Mouse (Mus musculus): ENCODE measurements at regions not wholly inside any gene's neighbourhood (a gene's known extent, or its start where the extent isn't known, plus 50 kb on each side); places are given as distances from the start of the nearest gene placed in this dataset.

DNA sequence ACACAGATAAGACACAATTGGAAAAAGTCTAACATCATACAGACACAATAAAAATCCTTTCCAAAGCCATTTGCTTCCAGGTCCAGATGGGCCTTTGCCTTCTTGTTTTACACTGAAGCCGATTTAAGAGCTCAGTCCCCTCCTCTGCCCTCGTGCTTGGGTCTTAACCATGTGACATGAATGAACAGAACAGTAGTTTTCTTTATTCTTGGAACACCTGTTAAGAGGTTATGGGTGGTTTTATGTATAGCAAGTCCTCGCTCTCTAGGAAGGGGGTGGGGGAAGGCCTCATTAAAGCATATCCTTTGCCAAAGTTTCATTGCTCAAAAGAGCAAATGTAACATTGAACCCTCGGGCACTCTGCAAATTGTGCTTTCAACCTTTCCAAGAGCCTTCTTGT lies 125.7 kb upstream of the Sfrp2 start:
- H3ac ChIP-seq (ENCODE audit: control insufficient read depth, insufficient read length), result no peak overlapping the region
- no peak overlapping the region for H3K4me2 ChIP-seq (ENCODE audit: low read depth)
- no peak for TF ChIP-seq POLR2A (IDR thresholded peaks at IDR 0.05; ENCODE audit: insufficient read length, low read depth)
- no peaks in the 10 kb centered on the region for H3K36me3 ChIP-seq (ENCODE audit: control insufficient read depth, insufficient read depth)
- no peak overlapping the region for H3K4me3 ChIP-seq
- no peaks in the 10 kb centered on the region for H3K79me2 ChIP-seq (ENCODE audit: control insufficient read depth, insufficient read depth)
- H3K27me3 ChIP-seq (ENCODE audit: control insufficient read depth, insufficient read depth, insufficient read length), result no peaks in the 10 kb centered on the region

DNA sequence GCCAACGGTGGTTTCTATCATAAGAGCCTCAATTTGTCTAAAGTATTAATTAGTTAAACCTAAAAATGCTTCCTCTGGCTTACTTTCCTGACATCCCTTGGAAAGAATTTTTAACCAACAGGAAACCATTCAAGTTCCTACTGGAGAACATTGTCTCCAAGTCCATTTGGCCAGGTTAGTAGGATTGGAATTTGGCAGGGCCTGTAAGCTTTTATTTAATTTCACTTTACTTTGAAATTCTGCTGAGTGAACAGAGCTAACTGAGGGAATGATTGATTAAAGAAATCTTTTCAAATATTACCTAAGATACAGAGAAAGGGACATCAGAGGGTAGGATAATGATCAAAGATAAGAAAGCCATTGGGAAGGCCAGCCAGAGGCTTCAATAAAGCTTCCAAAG lies 102.4 kb upstream of the Sfrp2 start:
- Histone ChIP-seq H3ac (ENCODE audit: control insufficient read depth, insufficient read length) (no peak overlapping the region), H3K4me3 (no peak overlapping the region), H3K4me2 (ENCODE audit: low read depth) (no peak overlapping the region), H3K36me3 (ENCODE audit: control insufficient read depth, insufficient read depth) (no peaks in the 10 kb centered on the region), H3K27me3 (ENCODE audit: control insufficient read depth, insufficient read depth, insufficient read length) (no peaks in the 10 kb centered on the region), H3K79me2 (ENCODE audit: control insufficient read depth, insufficient read depth) (no peaks in the 10 kb centered on the region)
- TF ChIP-seq E2F4 (IDR thresholded peaks at IDR 0.05; ENCODE audit: insufficient read depth) (no peak), TCF3 (IDR thresholded peaks at IDR 0.05; ENCODE audit: insufficient read length, low read depth) (no peak), CEBPB (IDR thresholded peaks at IDR 0.05; ENCODE audit: insufficient read depth, poor library complexity, severe bottlenecking) (no peak), REST (IDR thresholded peaks at IDR 0.05; ENCODE audit: insufficient read depth, insufficient read length) (no peak), POLR2AphosphoS2 (IDR thresholded peaks at IDR 0.05; ENCODE audit: insufficient read length, low read depth) (no peak), MYOD1 (IDR thresholded peaks at IDR 0.05; ENCODE audit: control insufficient read depth in 1 of 3, insufficient read length in 2 of 3, low read depth in 2 of 3) (no peak), MAX (IDR thresholded peaks at IDR 0.05; ENCODE audit: low read depth) (no peak)

DNA sequence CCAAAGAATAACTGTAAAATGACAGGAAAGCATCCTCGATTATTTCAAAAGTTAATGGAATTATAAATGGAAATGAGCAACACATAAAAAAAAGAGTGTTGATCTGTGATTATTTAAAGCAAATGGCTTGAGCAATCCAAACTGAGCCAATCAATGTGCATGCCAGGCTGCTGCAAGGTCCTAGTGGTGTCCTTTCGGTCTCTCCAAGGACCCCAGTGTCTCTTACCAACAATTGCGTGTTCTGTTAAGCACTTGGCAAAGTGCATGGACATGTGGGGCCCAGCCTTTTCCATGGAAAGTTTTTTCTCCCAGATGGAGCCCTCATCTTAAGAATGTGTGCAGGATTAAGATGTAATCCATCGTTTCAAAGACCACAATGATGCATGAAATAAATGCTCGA lies 90.0 kb upstream of the Sfrp2 start:
- no peak overlapping the region for H3K4me3 ChIP-seq
- H3K36me3 ChIP-seq (ENCODE audit: control insufficient read depth, insufficient read depth), result no peaks in the 10 kb centered on the region
- no peak overlapping the region for H3K4me2 ChIP-seq (ENCODE audit: low read depth)
- no peaks in the 10 kb centered on the region for H3K27me3 ChIP-seq (ENCODE audit: control insufficient read depth, insufficient read depth, insufficient read length)
- no peak overlapping the region for H3ac ChIP-seq (ENCODE audit: control insufficient read depth, insufficient read length)
- no peaks in the 10 kb centered on the region for H3K79me2 ChIP-seq (ENCODE audit: control insufficient read depth, insufficient read depth)
- TF ChIP-seq MAX (IDR thresholded peaks at IDR 0.05; ENCODE audit: low read depth), result no peak

DNA sequence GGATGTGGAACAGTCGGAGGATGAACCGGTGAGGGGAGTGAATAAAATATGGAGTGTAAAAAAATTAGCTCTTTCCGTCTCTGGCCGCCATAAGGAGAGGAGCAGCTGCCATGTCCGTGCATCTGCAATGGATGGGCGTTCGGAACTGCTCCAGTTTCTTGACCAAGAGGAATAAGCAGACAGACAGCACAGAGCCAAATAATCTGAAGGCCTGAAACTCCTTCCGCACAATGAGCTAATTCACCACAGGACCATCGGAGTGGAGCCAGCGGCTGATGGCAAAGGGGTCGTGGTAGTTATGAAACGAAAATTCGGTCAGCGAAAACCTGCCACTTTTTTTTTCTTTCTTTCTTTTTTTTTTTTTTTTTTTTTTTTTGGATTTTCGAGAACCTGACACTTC lies 79.5 kb upstream of the Sfrp2 start:
- Histone ChIP-seq H3K4me3 (no peak overlapping the region), H3K79me2 (ENCODE audit: control insufficient read depth, insufficient read depth) (no peaks in the 10 kb centered on the region), H3K36me3 (ENCODE audit: control insufficient read depth, insufficient read depth) (no peaks in the 10 kb centered on the region), H3K4me2 (ENCODE audit: low read depth) (no peak overlapping the region), H3ac (ENCODE audit: control insufficient read depth, insufficient read length) (no peak overlapping the region), H3K27me3 (ENCODE audit: control insufficient read depth, insufficient read depth, insufficient read length) (no peaks in the 10 kb centered on the region)
- TF ChIP-seq MYOD1 (IDR thresholded peaks at IDR 0.05; ENCODE audit: control insufficient read depth in 1 of 3, insufficient read length in 2 of 3, low read depth in 2 of 3), result no peak
- no peak for TF ChIP-seq MAX (IDR thresholded peaks at IDR 0.05; ENCODE audit: low read depth)
- no peak for TF ChIP-seq CEBPB (IDR thresholded peaks at IDR 0.05; ENCODE audit: insufficient read depth, poor library complexity, severe bottlenecking)
- no peak for TF ChIP-seq USF1 (IDR thresholded peaks at IDR 0.05; ENCODE audit: low read depth)
- no peak for TF ChIP-seq POLR2A (IDR thresholded peaks at IDR 0.05; ENCODE audit: insufficient read length, low read depth)
- TF ChIP-seq TCF3 (IDR thresholded peaks at IDR 0.05; ENCODE audit: insufficient read length, low read depth), result no peak
- no peak for TF ChIP-seq POLR2AphosphoS2 (IDR thresholded peaks at IDR 0.05; ENCODE audit: insufficient read length, low read depth)
- no peak for TF ChIP-seq MYOG (IDR thresholded peaks at IDR 0.05; ENCODE audit: control insufficient read depth in 1 of 3, insufficient read depth in 1 of 3, insufficient read length in 2 of 3, low read depth in 2 of 3)
- no peak for TF ChIP-seq E2F4 (IDR thresholded peaks at IDR 0.05; ENCODE audit: insufficient read depth)
- TF ChIP-seq SRF (IDR thresholded peaks at IDR 0.05; ENCODE audit: control insufficient read depth, insufficient read length, low read depth), result no peak
- TF ChIP-seq REST (IDR thresholded peaks at IDR 0.05; ENCODE audit: insufficient read depth, insufficient read length), result no peak
- TF ChIP-seq TCF12 (IDR thresholded peaks at IDR 0.05; ENCODE audit: insufficient read depth, poor library complexity, severe bottlenecking), result no peak

DNA sequence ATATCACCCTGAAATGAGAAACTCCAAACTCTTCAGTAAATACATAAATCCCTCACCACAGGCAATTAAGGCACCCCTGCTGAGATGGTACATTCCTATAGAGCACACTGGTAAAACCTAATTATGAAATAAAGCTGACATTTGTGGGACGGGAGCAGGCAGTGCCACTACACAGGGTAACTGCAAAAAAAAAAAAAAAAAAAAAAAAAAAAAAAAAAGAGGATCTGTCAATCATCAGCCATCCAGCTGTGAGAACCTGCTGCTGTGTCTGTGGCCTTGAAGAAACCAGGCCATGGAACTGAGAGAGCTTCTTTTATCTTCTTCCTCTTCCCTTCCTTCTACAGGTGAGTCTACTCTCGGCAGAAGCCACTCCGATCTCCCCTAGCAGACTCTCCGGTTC lies 78.6 kb upstream of the Sfrp2 start:
- Histone ChIP-seq H3K36me3 (ENCODE audit: control insufficient read depth, insufficient read depth) (no peaks in the 10 kb centered on the region), H3K4me3 (no peak overlapping the region)

More for the DNA sequence above, 78.6 kb upstream of the Sfrp2 start:
- no peaks in the 10 kb centered on the region for H3K27me3 ChIP-seq (ENCODE audit: control insufficient read depth, insufficient read depth, insufficient read length)
- H3ac ChIP-seq (ENCODE audit: control insufficient read depth, insufficient read length), result no peak overlapping the region
- H3K79me2 ChIP-seq (ENCODE audit: control insufficient read depth, insufficient read depth), result no peaks in the 10 kb centered on the region
- TF ChIP-seq TCF3 (IDR thresholded peaks at IDR 0.05; ENCODE audit: insufficient read length, low read depth) (no peak), CEBPB (IDR thresholded peaks at IDR 0.05; ENCODE audit: insufficient read depth, poor library complexity, severe bottlenecking) (no peak), MAX (IDR thresholded peaks at IDR 0.05; ENCODE audit: low read depth) (no peak), POLR2AphosphoS2 (IDR thresholded peaks at IDR 0.05; ENCODE audit: insufficient read length, low read depth) (no peak), USF1 (IDR thresholded peaks at IDR 0.05; ENCODE audit: low read depth) (no peak), TCF12 (IDR thresholded peaks at IDR 0.05; ENCODE audit: insufficient read depth, poor library complexity, severe bottlenecking) (no peak), REST (IDR thresholded peaks at IDR 0.05; ENCODE audit: insufficient read depth, insufficient read length) (no peak), SRF (IDR thresholded peaks at IDR 0.05; ENCODE audit: control insufficient read depth, insufficient read length, low read depth) (no peak), POLR2A (IDR thresholded peaks at IDR 0.05; ENCODE audit: insufficient read length, low read depth) (no peak), E2F4 (IDR thresholded peaks at IDR 0.05; ENCODE audit: insufficient read depth) (no peak), MYOG (IDR thresholded peaks at IDR 0.05; ENCODE audit: control insufficient read depth in 1 of 3, insufficient read depth in 1 of 3, insufficient read length in 2 of 3, low read depth in 2 of 3) (no peak), MYOD1 (IDR thresholded peaks at IDR 0.05; ENCODE audit: control insufficient read depth in 1 of 3, insufficient read length in 2 of 3, low read depth in 2 of 3) (no peak)
- H3K4me2 ChIP-seq (ENCODE audit: low read depth), result no peak overlapping the region

Measured in myocyte (in vitro differentiated cells).